Mouse (Mus musculus): ENCODE results near the gene Hoxa11.

- TF ChIP-seq TAL1 (IDR thresholded peaks at IDR 0.05; ENCODE audit: low read length) = no peak
- TF ChIP-seq GATA1 (IDR thresholded peaks at IDR 0.05; ENCODE audit: low read length) = no peak
Measured at GRCm38 (mm10) chr6:52267691-52268090, 22.1 kb upstream of the Hoxa11 start.
